8 mouse cellular contexts compared by ENCODE assay signal in the genomic region with DNA sequence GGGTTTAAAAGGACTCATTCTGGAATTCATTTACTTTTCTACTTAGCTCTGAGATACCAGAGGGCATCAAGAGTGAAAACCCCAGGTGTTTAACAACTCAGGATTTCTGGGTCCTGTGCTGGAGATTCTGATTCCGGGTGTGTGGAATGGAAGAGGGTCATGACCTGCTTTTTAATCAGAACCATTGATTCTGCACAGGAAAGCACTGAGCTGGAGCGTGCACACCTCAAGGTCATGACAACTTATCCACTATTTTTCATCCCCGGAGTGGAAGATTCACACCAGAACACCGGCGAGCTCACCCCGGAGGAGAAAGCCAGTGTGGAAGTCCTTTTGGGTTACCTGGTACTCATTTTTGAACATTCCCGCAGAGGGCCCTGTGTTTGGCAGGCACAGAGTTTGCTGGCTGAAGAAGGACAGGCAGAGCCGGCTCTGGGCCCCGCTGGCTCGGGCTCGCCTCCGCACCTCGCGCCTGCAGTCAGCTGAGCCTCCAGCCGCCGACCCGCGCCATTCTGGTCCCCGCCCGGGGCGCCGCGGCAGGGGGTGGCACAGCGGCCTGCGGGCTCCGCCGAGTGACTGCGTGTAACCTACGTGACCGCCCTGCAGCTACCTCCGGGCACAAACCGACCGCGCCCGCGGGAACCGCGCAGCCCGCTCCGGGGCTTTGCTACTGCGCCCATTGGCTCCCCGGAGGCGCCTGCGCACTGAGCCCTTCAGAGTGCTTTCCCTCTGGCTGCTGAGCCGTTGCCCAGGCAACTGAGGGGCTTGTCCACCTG. TPM values are rescaled to one million over a fixed set of nuclear protein-coding genes. Genes with fewer than 3 reads are reported as not detected.
DNase-seq lines count a peak whose midpoint lies in the region; ATAC-seq lines count a peak whose summit lies in the region.

A gene (minus strand): TSS at position 605 of the 776 bp plus-strand sequence.

- H3K9ac ChIP-seq in midbrain, embryonic 12.5 days (replicated peaks): peak within 1 kb of the TSS; percentile 74

- H3K4me3 ChIP-seq in midbrain, embryonic 12.5 days: peak within 1 kb of the TSS; percentile 74

- WGBS in midbrain, embryonic 12.5 days: 2% methylated on average over 44 of the region's 45 CpGs

- no peaks in the 10 kb centered on the region for H3K9me3 ChIP-seq in midbrain, embryonic 12.5 days

- intact Hi-C loops in left cerebral cortex, postnatal 36 days (cut with DNase I): no loop called here

- H3K36me3 ChIP-seq in midbrain, embryonic 12.5 days: no peaks in the 10 kb centered on the region

- peak within 1 kb of the TSS; percentile 67 for H3K4me2 ChIP-seq in midbrain, embryonic 12.5 days (replicated peaks)

- peak; percentile 84 for DNase-seq in adrenal gland, postnatal 10 days
- peak; percentile 71 for DNase-seq in embryo, embryonic 11.5 days (ENCODE audit: low read depth, low spot score)
- DNase-seq in heart, adult 18-20 months: peak; percentile 57 to 59
- DNase-seq in kidney, adult 11 months: peak; percentile 58
- DNase-seq in left cerebral cortex, postnatal 36 days (ENCODE audit: low spot score in 2 of 2): peak; percentile 81 to 85
- DNase-seq in spleen, postnatal 14 days (ENCODE audit: low spot score in 2 of 2): peak; percentile 2 to 9

- H3K4me1 ChIP-seq in midbrain, embryonic 12.5 days: peaks cover 8% of the 10 kb centered on the region; the same call in 1 of the 2 replicates

- ATAC-seq in midbrain, embryonic 12.5 days (ENCODE audit: low FRiP score, low read depth): peak; percentile 99
- ATAC-seq in erythroid progenitor cell, adult 5-6 weeks (replicated peaks; ENCODE audit: low FRiP score, poor library complexity, severe bottlenecking): no peak

- no peak within 1 kb of the TSS for H3K27ac ChIP-seq in midbrain, embryonic 12.5 days (replicated peaks)

- H3K27me3 ChIP-seq in midbrain, embryonic 12.5 days: 0 out of 2 replicates have a peak, but pooled peaks cover 3% of the 10 kb centered on the region

RNA-seq across cellular contexts. Expression of the gene that starts here (rescaled TPM):
- total RNA-seq in adrenal gland, postnatal 10 days (2021): 1 to 10 TPM; 2.8 to 3.2 TPM
- total RNA-seq in heart, adult 18-20 months (2021): 1 to 10 TPM; 2.5 to 3.1 TPM
- total RNA-seq in left cerebral cortex, postnatal 36 days (2021): 10 to 100 TPM; 10.1 to 10.5 TPM
- 9.1 and 9.8 TPM in 2 replicates for polyA plus RNA-seq in midbrain, embryonic 12.5 days (2016; fragmentation: Nextera tagmentation; extraction: Ambion mirVana)
- total RNA-seq in erythroid progenitor cell, adult 5-6 weeks (2015; ENCODE audit: low replicate concordance): not detected in 2 replicates
- not detected in 2 replicates for total RNA-seq in erythroid progenitor cell, adult 5-6 weeks (2017; ENCODE audit: low replicate concordance)

Comparison
In these comparisons a context has a peak if more than half of its experiments do, and no peak if none do; other contexts are left out.
1. DNase-seq: peak in every context shown above with its lines; median percentile 84 in adrenal gland, postnatal 10 days; 83 in left cerebral cortex, postnatal 36 days; 71 in embryo, embryonic 11.5 days; 58 in heart, adult 18-20 months; 58 in kidney, adult 11 months; 6 in spleen, postnatal 14 days.